Mouse (Mus musculus) limb, embryonic 13.5 days (tissue): Measurements from ENCODE around the gene Mfsd14a. TPM values are rescaled to one million over a fixed set of nuclear protein-coding genes. Genes with fewer than 3 reads are reported as not detected.

Experiments
- ATAC-seq: fragments of 200-750 bp; cut with Nextera tagmentation; 2 replicates; pipeline ENCODE4 v1.8.0; 2017; ENCODE audit warnings: low read depth, moderate number of reproducible peaks, moderate TSS enrichment; ENCODE audit not compliant: low FRiP score
- H3K27ac ChIP-seq: fragments of 300-500 bp; sonication (generic); 2 replicates; pipeline ENCODE4 v1.5.1; 2015; ENCODE audit warnings: inconsistent platforms, mild to moderate bottlenecking, moderate library complexity
- H3K27me3 ChIP-seq: fragments of 300-500 bp; sonication (generic); 2 replicates; pipeline ENCODE4 v1.6.1; 2015; ENCODE audit warnings: mild to moderate bottlenecking, inconsistent platforms
- H3K36me3 ChIP-seq: fragments of 300-500 bp; sonication (generic); 2 replicates; pipeline ENCODE4 v1.6.1; 2015; ENCODE audit warnings: inconsistent platforms, mild to moderate bottlenecking, moderate library complexity
- H3K4me1 ChIP-seq: fragments of 300-500 bp; sonication (generic); 2 replicates; pipeline ENCODE4 v1.6.1; 2015; ENCODE audit warnings: inconsistent platforms
- H3K4me2 ChIP-seq: fragments of 300-500 bp; sonication (generic); replicated peaks from 2 replicates; pipeline ENCODE4 v1.6.1; 2015; ENCODE audit warnings: inconsistent platforms, mild to moderate bottlenecking, moderate library complexity
- H3K4me3 ChIP-seq: fragments of 300-500 bp; sonication (generic); 2 replicates; pipeline ENCODE4 v1.5.1; 2015; ENCODE audit warnings: moderate library complexity, mild to moderate bottlenecking, inconsistent platforms
- H3K9ac ChIP-seq: fragments of 300-500 bp; sonication (generic); 2 replicates; pipeline ENCODE4 v1.6.1; 2015; ENCODE audit warnings: mild to moderate bottlenecking, inconsistent platforms
- H3K9me3 ChIP-seq: fragments of 300-500 bp; sonication (generic); 2 replicates; pipeline ENCODE4 v1.6.1; 2016; ENCODE audit warnings: inconsistent platforms
- WGBS: fragments of 180-500 bp; shearing (Covaris S2); methylation state at CpG from one replicate; pipeline ENCODE4 v1.1.7; 2015; 5-methylcytosine and 5-hydroxymethylcytosine counted together
- polyA plus RNA-seq: library from polyadenylated mRNA; unstranded; fragments of >200 nt; fragmentation: Nextera tagmentation; extraction: Ambion mirVana; gene quantifications from 2 replicates; pipeline ENCODE4 v1.2.1, GENCODE M21; 2015

Mfsd14a gene
- polyA plus RNA-seq, 1 experiment from 2014 or later = 84.6 TPM

DNA sequence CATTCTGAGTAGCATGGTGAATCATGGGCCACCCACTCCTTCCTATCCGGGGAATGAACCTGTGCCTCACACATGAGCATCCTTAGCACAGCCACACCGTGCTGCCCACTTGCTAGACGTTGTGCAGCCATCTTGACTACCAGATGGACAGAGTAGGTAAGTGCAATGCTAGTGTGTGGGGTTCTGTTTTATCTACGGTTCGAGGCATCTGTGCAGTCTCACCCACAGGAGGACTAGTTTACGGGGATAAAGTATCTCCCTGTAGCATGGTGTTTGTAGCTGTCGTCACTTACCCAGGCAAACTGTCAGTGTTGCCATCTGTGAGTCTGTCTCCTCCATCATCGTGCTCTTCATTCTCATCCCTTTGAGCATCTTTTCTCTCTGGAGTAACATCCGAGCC, 80.3 kb downstream of the Mfsd14a start:
- Histone ChIP-seq H3K4me3 (no peak overlapping the region), H3K27me3 (no peaks in the 10 kb centered on the region), H3K9me3 (no peaks in the 10 kb centered on the region), H3K27ac (no peak overlapping the region), H3K36me3 (peaks cover 58% of the 10 kb centered on the region), H3K4me1 (no peaks in the 10 kb centered on the region), H3K4me2 (no peak overlapping the region), H3K9ac (no peak overlapping the region)
- 95% methylated on average over 9 of the region's 9 CpGs for WGBS
- ATAC-seq = no peak

Other genes starting within 250 kb of the Mfsd14a start
- gene Cdc14a, start 238.6 kb downstream of the Mfsd14a start, polyA plus RNA-seq = 8.5 and 10.1 TPM in 2 replicates
- gene Rtca, start 154.5 kb downstream of the Mfsd14a start, polyA plus RNA-seq = 77.4 and 80.8 TPM in 2 replicates
- gene Dbt, start 149.6 kb downstream of the Mfsd14a start, polyA plus RNA-seq = 16.1 and 16.7 TPM in 2 replicates
- 0.84 and 0.87 TPM in 2 replicates for gene Lrrc39, start 99.7 kb downstream of the Mfsd14a start, polyA plus RNA-seq
- gene Sass6, start 67.7 kb downstream of the Mfsd14a start, polyA plus RNA-seq = 24.1 and 27.0 TPM in 2 replicates
- gene Trmt13, start 48.1 kb downstream of the Mfsd14a start, polyA plus RNA-seq = 38.4 and 39.1 TPM in 2 replicates
- not detected in 2 replicates for gene Gm43191, start 18.6 kb upstream of the Mfsd14a start, polyA plus RNA-seq
- 9.9 and 11.9 TPM in 2 replicates for gene Slc35a3, start 50.2 kb upstream of the Mfsd14a start, polyA plus RNA-seq
- gene Agl, start 145.5 kb upstream of the Mfsd14a start, polyA plus RNA-seq = 20.3 and 21.1 TPM in 2 replicates
- 10.9 and 11.4 TPM in 2 replicates for gene Frrs1, start 196.8 kb upstream of the Mfsd14a start, polyA plus RNA-seq